Mouse (Mus musculus): ENCODE data around the gene Mgll. TPM values are rescaled to one million over a fixed set of nuclear protein-coding genes. Genes with fewer than 3 reads are reported as not detected.

The Mgll gene
- polyA plus RNA-seq, 1 experiment = 28.7 TPM

- Histone ChIP-seq H3K4me3 (replicated peaks) (no peak overlapping the region), H3K9me3 (ENCODE audit: control insufficient read depth, low read length) (no peaks in the 10 kb centered on the region), H3K4me1 (ENCODE audit: control insufficient read depth) (peaks cover 96% of the 10 kb centered on the region), H3K27me3 (ENCODE audit: control insufficient read depth) (no peaks in the 10 kb centered on the region), H3K36me3 (ENCODE audit: control insufficient read depth) (peaks cover 100% of the 10 kb centered on the region)
- TF ChIP-seq GATA1 (IDR thresholded peaks at IDR 0.05; ENCODE audit: low read length) (no peak), TAL1 (IDR thresholded peaks at IDR 0.05; ENCODE audit: low read length) (no peak)
Measured at GRCm38 (mm10) chr6:88736741-88737508, 12.7 kb downstream of the Mgll start.

GRCm38 (mm10) chr6:88737509-88737888 lies 13.3 kb downstream of the Mgll start:
- no peaks in the 10 kb centered on the region for H3K27me3 ChIP-seq (ENCODE audit: control insufficient read depth)
- peaks cover 100% of the 10 kb centered on the region for H3K36me3 ChIP-seq (ENCODE audit: control insufficient read depth)
- peaks cover 96% of the 10 kb centered on the region for H3K4me1 ChIP-seq (ENCODE audit: control insufficient read depth)
- TF ChIP-seq TAL1 (IDR thresholded peaks at IDR 0.05; ENCODE audit: low read length) (no peak), GATA1 (IDR thresholded peaks at IDR 0.05; ENCODE audit: low read length) (no peak)
- H3K4me3 ChIP-seq (replicated peaks) = no peak overlapping the region
- no peaks in the 10 kb centered on the region for H3K9me3 ChIP-seq (ENCODE audit: control insufficient read depth, low read length)

- Histone ChIP-seq H3K4me1 (ENCODE audit: control insufficient read depth) (peaks cover 83% of the 10 kb centered on the region), H3K27me3 (ENCODE audit: control insufficient read depth) (no peaks in the 10 kb centered on the region), H3K9me3 (ENCODE audit: control insufficient read depth, low read length) (no peaks in the 10 kb centered on the region), H3K4me3 (replicated peaks) (peak overlapping the region; percentile 29), H3K36me3 (ENCODE audit: control insufficient read depth) (peaks cover 95% of the 10 kb centered on the region)
- TF ChIP-seq GATA1 (IDR thresholded peaks at IDR 0.05; ENCODE audit: low read length) = peak; percentile 88
- peak; percentile 93 for TF ChIP-seq TAL1 (IDR thresholded peaks at IDR 0.05; ENCODE audit: low read length)
Measured at GRCm38 (mm10) chr6:88741041-88741440, 16.8 kb downstream of the Mgll start.

GRCm38 (mm10) chr6:88741791-88742190 lies 17.6 kb downstream of the Mgll start:
- peak overlapping the region; percentile 29 for H3K4me3 ChIP-seq (replicated peaks)
- H3K27me3 ChIP-seq (ENCODE audit: control insufficient read depth) = no peaks in the 10 kb centered on the region
- no peaks in the 10 kb centered on the region for H3K9me3 ChIP-seq (ENCODE audit: control insufficient read depth, low read length)
- H3K4me1 ChIP-seq (ENCODE audit: control insufficient read depth) = peaks cover 83% of the 10 kb centered on the region
- TF ChIP-seq TAL1 (IDR thresholded peaks at IDR 0.05; ENCODE audit: low read length) = no peak
- no peak for TF ChIP-seq GATA1 (IDR thresholded peaks at IDR 0.05; ENCODE audit: low read length)
- peaks cover 95% of the 10 kb centered on the region for H3K36me3 ChIP-seq (ENCODE audit: control insufficient read depth)

GRCm38 (mm10) chr6:88742286-88743011 lies 18.2 kb downstream of the Mgll start:
- H3K4me3 ChIP-seq (replicated peaks) = no peak overlapping the region
- peaks cover 95% of the 10 kb centered on the region for H3K36me3 ChIP-seq (ENCODE audit: control insufficient read depth)
- H3K27me3 ChIP-seq (ENCODE audit: control insufficient read depth) = no peaks in the 10 kb centered on the region
- TF ChIP-seq GATA1 (IDR thresholded peaks at IDR 0.05; ENCODE audit: low read length) (no peak), TAL1 (IDR thresholded peaks at IDR 0.05; ENCODE audit: low read length) (no peak)
- peaks cover 83% of the 10 kb centered on the region for H3K4me1 ChIP-seq (ENCODE audit: control insufficient read depth)
- no peaks in the 10 kb centered on the region for H3K9me3 ChIP-seq (ENCODE audit: control insufficient read depth, low read length)

- no peaks in the 10 kb centered on the region for H3K9me3 ChIP-seq (ENCODE audit: control insufficient read depth, low read length)
- peaks cover 95% of the 10 kb centered on the region for H3K36me3 ChIP-seq (ENCODE audit: control insufficient read depth)
- H3K4me3 ChIP-seq (replicated peaks) = no peak overlapping the region
- no peaks in the 10 kb centered on the region for H3K27me3 ChIP-seq (ENCODE audit: control insufficient read depth)
- TF ChIP-seq GATA1 (IDR thresholded peaks at IDR 0.05; ENCODE audit: low read length) (no peak), TAL1 (IDR thresholded peaks at IDR 0.05; ENCODE audit: low read length) (no peak)
- peaks cover 86% of the 10 kb centered on the region for H3K4me1 ChIP-seq (ENCODE audit: control insufficient read depth)
Measured at GRCm38 (mm10) chr6:88743601-88744291, 19.5 kb downstream of the Mgll start.

- Histone ChIP-seq H3K36me3 (ENCODE audit: control insufficient read depth) (peaks cover 95% of the 10 kb centered on the region), H3K4me3 (replicated peaks) (no peak overlapping the region), H3K9me3 (ENCODE audit: control insufficient read depth, low read length) (no peaks in the 10 kb centered on the region), H3K4me1 (ENCODE audit: control insufficient read depth) (peaks cover 86% of the 10 kb centered on the region), H3K27me3 (ENCODE audit: control insufficient read depth) (no peaks in the 10 kb centered on the region)
- TF ChIP-seq TAL1 (IDR thresholded peaks at IDR 0.05; ENCODE audit: low read length) (no peak), GATA1 (IDR thresholded peaks at IDR 0.05; ENCODE audit: low read length) (no peak)
Measured at GRCm38 (mm10) chr6:88745027-88745426, 20.8 kb downstream of the Mgll start.

- Histone ChIP-seq H3K36me3 (ENCODE audit: control insufficient read depth) (peaks cover 95% of the 10 kb centered on the region), H3K4me1 (ENCODE audit: control insufficient read depth) (peaks cover 86% of the 10 kb centered on the region), H3K27me3 (ENCODE audit: control insufficient read depth) (no peaks in the 10 kb centered on the region), H3K4me3 (replicated peaks) (no peak overlapping the region), H3K9me3 (ENCODE audit: control insufficient read depth, low read length) (no peaks in the 10 kb centered on the region)
- TF ChIP-seq GATA1 (IDR thresholded peaks at IDR 0.05; ENCODE audit: low read length) (no peak), TAL1 (IDR thresholded peaks at IDR 0.05; ENCODE audit: low read length) (no peak)
Measured at GRCm38 (mm10) chr6:88746271-88746670, 22.1 kb downstream of the Mgll start.

Data from erythroblast, embryonic 14.5 days (primary cell).